Mouse (Mus musculus) bone marrow, adult 2 months (tissue): ENCODE measurements around the gene Trmt1l.

Source experiments
- CTCF ChIP-seq: fragments of 200-500 bp; IDR thresholded peaks from 2 replicates; pipeline ENCODE4 v1.5.1; 2011; ENCODE audit warnings: low read length, control low read depth; ENCODE audit not compliant: control insufficient read depth, insufficient read depth
- POLR2A ChIP-seq: fragments of 200-500 bp; IDR thresholded peaks from 2 replicates; pipeline ENCODE4 v1.6.1; 2011; ENCODE audit warnings: low read depth, mild to moderate bottlenecking, control low read depth, low read length, borderline replicate concordance; ENCODE audit not compliant: control insufficient read depth

DNA sequence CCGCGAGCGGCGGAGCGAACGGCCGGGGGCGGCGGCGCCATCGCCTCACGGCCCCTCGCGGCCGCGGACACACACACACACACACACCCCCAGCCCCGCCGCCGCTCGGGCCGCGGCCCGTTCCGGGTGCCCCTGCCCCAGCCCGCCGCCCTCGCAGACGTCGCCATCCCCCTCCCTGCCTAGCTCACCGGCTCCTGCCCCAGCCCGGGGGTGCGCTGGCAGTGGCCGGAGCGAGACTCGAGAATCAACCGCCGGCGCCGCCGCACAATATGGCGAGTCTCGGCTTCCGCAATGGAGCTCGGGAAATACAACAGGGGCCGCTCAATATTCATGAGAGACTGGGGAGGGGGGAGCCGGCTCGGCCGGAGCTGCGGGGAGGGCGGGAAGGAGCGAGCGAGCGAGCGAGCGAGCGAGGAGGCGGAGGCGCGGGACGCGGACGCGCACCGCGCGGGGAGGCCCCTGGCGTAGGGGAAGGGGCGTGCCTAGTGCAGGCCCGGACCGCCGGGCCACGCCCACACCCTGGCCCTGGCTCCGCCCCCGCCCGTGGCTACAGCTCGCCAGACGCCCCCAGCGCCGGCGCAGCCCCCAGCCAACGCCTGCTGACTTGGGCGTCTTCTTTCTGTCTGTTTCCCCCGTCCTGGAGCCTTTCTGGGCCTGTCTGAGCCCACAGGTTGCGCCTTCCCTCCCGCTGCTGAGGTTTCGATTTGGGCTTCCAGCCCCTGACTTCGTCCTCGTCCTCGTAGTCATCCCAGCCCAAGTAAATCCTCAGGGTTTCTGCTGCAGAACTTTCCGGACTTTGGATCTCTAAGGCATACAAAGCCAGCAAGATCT, 72.4 kb downstream of the Trmt1l start, which contains the start of gene Rnf2:
- TF ChIP-seq CTCF = no peak; the same call in 1 of the 2 replicates
- peak; percentile 30; the same call in 1 of the 2 replicates for TF ChIP-seq POLR2A
